Mouse (Mus musculus): ENCODE data around the gene Evi5l. TPM values are rescaled to one million over a fixed set of nuclear protein-coding genes. Genes with fewer than 3 reads are reported as not detected.
A peak's percentile ranks its signal among the peaks of the same experiment; 100 is the strongest.

Gene Evi5l
- polyA plus RNA-seq, 1 experiment = 8.7 TPM

DNA sequence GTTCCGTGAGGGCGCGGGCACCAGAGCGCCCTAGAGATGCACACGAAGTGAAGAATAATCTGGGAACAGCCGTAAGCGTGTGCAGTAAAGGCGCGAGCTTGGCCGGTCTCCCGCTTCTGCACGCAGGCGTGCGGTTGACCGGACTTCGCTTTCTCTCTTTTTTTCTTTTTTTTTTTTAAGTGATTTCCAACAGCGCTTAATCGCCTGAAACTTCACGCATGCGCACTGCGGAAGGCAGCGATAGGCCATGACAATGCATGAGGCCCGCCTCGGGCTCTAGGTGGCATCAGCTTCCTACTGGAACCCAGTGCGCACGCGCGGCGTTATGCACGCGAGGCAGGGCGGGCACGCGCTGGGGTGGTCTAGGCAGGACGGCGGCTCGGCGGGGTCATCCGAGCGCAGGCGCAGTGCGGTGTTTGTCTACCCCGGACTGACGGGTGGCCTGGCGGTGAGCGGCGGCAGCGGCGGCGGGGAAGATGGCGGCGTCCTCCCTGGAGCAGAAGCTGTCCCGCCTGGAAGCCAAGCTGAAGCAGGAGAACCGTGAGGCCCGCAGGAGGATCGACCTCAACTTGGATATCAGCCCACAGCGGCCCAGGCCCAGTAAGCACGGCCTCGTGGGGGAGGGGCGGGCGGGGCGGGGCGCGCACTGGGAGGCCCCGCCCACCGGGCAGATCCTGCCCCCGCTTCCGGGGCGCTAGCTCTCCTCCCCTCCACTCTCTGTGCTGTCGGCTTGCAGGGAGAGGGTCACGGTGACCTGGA is 72.2 kb downstream of the Evi5l start, which contains the start of the genes Map2k7 and Gm49320:
TSS of gene Map2k7 (plus strand) at position 307 of the 759 bp plus-strand sequence.
TSS of gene Gm49320 (plus strand) at position 432 of the 759 bp plus-strand sequence.
- under 1% methylated on average over 71 of the region's 71 CpGs for WGBS
- peak within 1 kb of the TSS; percentile 98 for H3K4me3 ChIP-seq (replicated peaks; ENCODE audit: control insufficient read depth, low read depth, low read length)
- H3K27ac ChIP-seq (ENCODE audit: control insufficient read depth, insufficient read depth, low read depth, low read length, poor library complexity) = peak within 1 kb of the TSS; percentile 91
- peaks cover 4% of the 10 kb centered on the region; the same call in 1 of the 2 replicates for H3K4me1 ChIP-seq (ENCODE audit: control insufficient read depth, insufficient read depth, low read length)
- peak; percentile 72; the same call in 1 of the 2 replicates for TF ChIP-seq POLR2A (IDR thresholded peaks at IDR 0.05; ENCODE audit: borderline replicate concordance, control insufficient read depth, low read depth, low read length)
- peak; percentile 19; the same call in 1 of the 2 replicates for TF ChIP-seq CTCF (IDR thresholded peaks at IDR 0.05; ENCODE audit: control insufficient read depth, insufficient read depth, low read length)

DNA sequence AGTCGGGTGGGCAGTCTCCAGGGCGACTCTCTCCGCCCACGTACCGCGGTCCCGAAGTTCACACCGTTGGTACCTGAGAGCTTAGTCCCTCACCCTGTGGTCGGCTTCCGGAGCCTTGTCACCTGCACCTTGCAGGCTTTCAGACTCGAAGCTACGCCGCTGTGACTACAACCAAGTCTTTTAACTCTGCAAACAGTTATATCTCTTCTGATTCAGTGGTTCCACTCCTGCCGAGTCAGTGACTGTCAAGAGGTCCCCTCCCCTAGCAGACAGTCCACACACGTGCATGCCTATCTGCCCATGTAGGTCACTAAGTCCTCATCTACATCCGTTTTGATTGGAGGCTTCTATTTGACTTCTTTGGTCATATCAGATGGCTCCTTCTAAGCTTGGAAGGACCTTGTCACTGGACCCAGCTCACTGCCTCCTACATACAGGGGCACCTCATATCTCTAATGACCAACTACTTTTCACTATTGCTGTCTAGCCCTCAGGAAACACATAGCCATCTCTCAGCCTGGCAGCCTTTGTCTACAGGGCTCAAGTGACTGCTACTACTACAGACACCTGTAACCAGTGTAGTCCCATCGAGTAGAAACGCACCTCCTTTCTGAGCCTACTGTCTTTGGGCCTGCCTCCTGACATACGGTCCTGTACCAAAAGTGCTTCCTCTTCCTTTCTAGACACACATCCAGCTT is 73.0 kb downstream of the Evi5l start:
- Histone ChIP-seq H3K4me3 (replicated peaks; ENCODE audit: control insufficient read depth, low read depth, low read length) (peak overlapping the region; percentile 98), H3K4me1 (ENCODE audit: control insufficient read depth, insufficient read depth, low read length) (peaks cover 4% of the 10 kb centered on the region; the same call in 1 of the 2 replicates), H3K27ac (ENCODE audit: control insufficient read depth, insufficient read depth, low read depth, low read length, poor library complexity) (peak overlapping the region; percentile 91)
- TF ChIP-seq CTCF (IDR thresholded peaks at IDR 0.05; ENCODE audit: control insufficient read depth, insufficient read depth, low read length) = no peak
- no peak for TF ChIP-seq POLR2A (IDR thresholded peaks at IDR 0.05; ENCODE audit: borderline replicate concordance, control insufficient read depth, low read depth, low read length)
- 4% methylated on average over 19 of the region's 19 CpGs for WGBS

DNA sequence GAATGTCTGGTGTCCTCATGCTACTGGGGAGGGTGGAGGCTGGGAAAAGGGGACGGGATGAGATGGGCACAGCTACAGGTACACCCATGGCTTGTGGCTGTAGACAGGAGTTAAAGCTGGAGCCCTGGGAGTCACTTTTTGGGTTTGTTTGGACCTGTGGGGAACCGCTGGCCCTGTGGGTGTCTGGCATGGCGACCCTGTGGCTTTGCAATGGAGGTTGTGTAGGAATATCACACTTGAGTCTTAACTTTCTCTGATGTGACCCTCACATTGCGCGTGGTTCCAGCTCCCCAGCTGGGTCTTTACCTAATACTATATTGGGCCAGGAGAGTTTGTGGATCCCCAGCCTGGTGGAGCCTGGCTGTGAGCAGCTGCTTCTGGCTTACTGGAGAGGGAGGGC is 78.7 kb downstream of the Evi5l start:
- Histone ChIP-seq H3K4me3 (replicated peaks; ENCODE audit: control insufficient read depth, low read depth, low read length) (no peak overlapping the region), H3K27ac (ENCODE audit: control insufficient read depth, insufficient read depth, low read depth, low read length, poor library complexity) (no peak overlapping the region), H3K4me1 (ENCODE audit: control insufficient read depth, insufficient read depth, low read length) (no peaks in the 10 kb centered on the region; the same call in 1 of the 2 replicates)
- WGBS = 94% methylated on average over 5 of the region's 5 CpGs
- TF ChIP-seq CTCF (IDR thresholded peaks at IDR 0.05; ENCODE audit: control insufficient read depth, insufficient read depth, low read length) = no peak

DNA sequence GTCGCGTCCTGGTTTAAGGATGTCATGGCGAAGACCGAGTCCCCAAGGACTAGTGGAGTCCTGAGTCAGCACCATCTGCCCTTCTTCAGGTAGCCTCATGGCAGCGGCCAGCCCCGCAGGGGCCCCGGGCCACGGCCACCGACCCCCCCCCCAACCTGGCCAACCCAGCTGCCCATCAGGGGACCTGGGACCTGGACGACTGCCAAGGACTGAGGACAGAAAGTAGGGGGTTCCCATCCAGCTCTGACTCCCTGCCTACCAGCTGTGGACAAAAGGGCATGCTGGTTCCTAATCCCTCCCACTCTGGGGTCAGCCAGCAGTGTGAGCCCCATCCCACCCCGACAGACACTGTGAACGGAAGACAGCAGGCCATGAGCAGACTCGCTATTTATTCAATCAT is 79.4 kb downstream of the Evi5l start:
- TF ChIP-seq POLR2A (IDR thresholded peaks at IDR 0.05; ENCODE audit: borderline replicate concordance, control insufficient read depth, low read depth, low read length) = no peak
- no peak for TF ChIP-seq CTCF (IDR thresholded peaks at IDR 0.05; ENCODE audit: control insufficient read depth, insufficient read depth, low read length)
- 90% methylated on average over 13 of the region's 13 CpGs for WGBS

DNA sequence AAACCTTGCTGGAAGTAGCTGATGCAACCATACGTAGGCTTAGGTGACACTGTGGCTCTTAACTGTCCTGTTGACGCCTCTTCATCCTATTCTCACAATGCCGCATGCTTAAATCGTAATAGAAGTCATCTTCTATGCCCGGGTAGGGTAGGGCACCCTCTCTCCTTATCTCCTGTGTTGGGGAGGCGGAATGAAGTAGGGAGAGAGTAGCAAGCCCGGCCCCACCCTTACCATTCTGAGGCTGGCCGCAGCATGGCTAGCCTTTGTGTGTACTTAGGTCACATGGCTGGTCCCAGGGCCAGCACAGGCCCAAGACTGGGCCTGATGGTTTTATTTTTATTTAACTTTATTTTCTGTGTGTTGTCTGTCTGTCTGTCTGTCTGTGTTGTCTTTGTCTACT is 80.9 kb downstream of the Evi5l start:
- no peak for TF ChIP-seq POLR2A (IDR thresholded peaks at IDR 0.05; ENCODE audit: borderline replicate concordance, control insufficient read depth, low read depth, low read length)
- no peak for TF ChIP-seq CTCF (IDR thresholded peaks at IDR 0.05; ENCODE audit: control insufficient read depth, insufficient read depth, low read length)
- no peaks in the 10 kb centered on the region for H3K4me1 ChIP-seq (ENCODE audit: control insufficient read depth, insufficient read depth, low read length)
- no peak overlapping the region for H3K4me3 ChIP-seq (replicated peaks; ENCODE audit: control insufficient read depth, low read depth, low read length)
- 79% methylated on average over 8 of the region's 8 CpGs for WGBS
- no peak overlapping the region for H3K27ac ChIP-seq (ENCODE audit: control insufficient read depth, insufficient read depth, low read depth, low read length, poor library complexity)

More for the DNA sequence above, 79.4 kb downstream of the Evi5l start:
- Histone ChIP-seq H3K27ac (ENCODE audit: control insufficient read depth, insufficient read depth, low read depth, low read length, poor library complexity) (no peak overlapping the region), H3K4me3 (replicated peaks; ENCODE audit: control insufficient read depth, low read depth, low read length) (no peak overlapping the region), H3K4me1 (ENCODE audit: control insufficient read depth, insufficient read depth, low read length) (no peaks in the 10 kb centered on the region)

DNA sequence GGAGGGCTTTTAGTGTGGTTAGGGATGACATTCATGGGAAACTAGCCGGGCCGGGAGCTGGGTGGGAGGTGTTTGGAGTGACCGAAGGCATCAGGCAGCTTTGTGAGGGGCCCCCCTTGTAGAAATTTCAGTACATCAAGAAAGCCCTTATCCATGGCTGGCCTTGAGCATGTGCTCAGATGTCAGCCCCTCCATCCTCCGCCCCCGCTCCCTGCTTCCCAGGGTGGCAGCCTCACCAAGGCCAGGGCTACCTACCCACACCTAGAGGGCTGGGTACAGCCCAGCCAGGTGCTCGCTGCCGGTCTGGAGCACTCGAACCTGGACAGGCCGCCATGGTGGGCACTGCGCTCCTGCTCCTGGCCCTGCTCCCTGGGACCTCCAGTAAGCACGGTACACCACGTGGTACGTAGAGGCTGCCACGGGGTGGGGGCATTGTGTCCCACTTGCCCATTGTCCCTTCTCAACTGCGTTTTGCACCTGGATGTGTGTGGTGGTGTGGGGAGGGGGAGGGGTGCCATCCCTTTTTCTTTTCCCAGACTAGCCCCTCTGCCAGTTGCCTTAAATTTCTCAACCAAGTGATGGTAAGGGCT is 81.7 kb downstream of the Evi5l start, which contains the start of gene Tgfbr3l:
TSS of gene Tgfbr3l (plus strand) at position 264 of the 590 bp plus-strand sequence.
- TF ChIP-seq CTCF (IDR thresholded peaks at IDR 0.05; ENCODE audit: control insufficient read depth, insufficient read depth, low read length) = no peak
- no peak for TF ChIP-seq POLR2A (IDR thresholded peaks at IDR 0.05; ENCODE audit: borderline replicate concordance, control insufficient read depth, low read depth, low read length)
- WGBS = 89% methylated on average over 15 of the region's 15 CpGs
- Histone ChIP-seq H3K27ac (ENCODE audit: control insufficient read depth, insufficient read depth, low read depth, low read length, poor library complexity) (no peak within 1 kb of the TSS; the same call in 1 of the 2 replicates), H3K4me1 (ENCODE audit: control insufficient read depth, insufficient read depth, low read length) (no peaks in the 10 kb centered on the region; the same call in 1 of the 2 replicates), H3K4me3 (replicated peaks; ENCODE audit: control insufficient read depth, low read depth, low read length) (no peak within 1 kb of the TSS)

DNA sequence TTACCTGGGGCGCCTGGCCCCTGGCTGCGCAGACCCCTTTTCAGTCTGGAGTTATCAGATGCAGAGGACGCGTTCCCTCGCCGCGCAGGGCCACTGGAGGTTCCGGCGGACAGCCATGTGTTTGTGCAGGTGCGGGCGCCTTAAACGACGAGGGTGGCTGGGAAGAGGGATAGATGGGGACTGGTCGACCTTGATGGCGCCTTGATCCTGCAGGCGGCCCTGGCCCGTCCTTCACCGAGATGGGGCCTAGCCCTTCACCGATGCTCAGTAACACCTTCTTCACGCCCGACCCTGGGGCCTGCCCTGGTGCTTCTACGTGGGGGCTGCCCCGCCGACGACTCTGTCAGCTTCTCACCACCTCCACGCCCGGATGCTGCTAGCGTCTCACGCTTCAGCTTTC is 82.8 kb downstream of the Evi5l start:
- TF ChIP-seq CTCF (IDR thresholded peaks at IDR 0.05; ENCODE audit: control insufficient read depth, insufficient read depth, low read length) (no peak), POLR2A (IDR thresholded peaks at IDR 0.05; ENCODE audit: borderline replicate concordance, control insufficient read depth, low read depth, low read length) (no peak)
- peaks cover 2% of the 10 kb centered on the region; the same call in 1 of the 2 replicates for H3K4me1 ChIP-seq (ENCODE audit: control insufficient read depth, insufficient read depth, low read length)
- H3K27ac ChIP-seq (ENCODE audit: control insufficient read depth, insufficient read depth, low read depth, low read length, poor library complexity) = no peak overlapping the region
- H3K4me3 ChIP-seq (replicated peaks; ENCODE audit: control insufficient read depth, low read depth, low read length) = no peak overlapping the region
- WGBS = 86% methylated on average over 29 of the region's 29 CpGs

All from bone marrow, adult 2 months (tissue).